Mouse (Mus musculus) hindbrain, postnatal 0 days (tissue): ENCODE measurements at regions not wholly inside any gene's neighbourhood (a gene's known extent, or its start where the extent isn't known, plus 50 kb on each side); places are given as distances from the start of the nearest gene placed in this dataset.

Experiments used
- ATAC-seq: fragments of 200-750 bp; cut with Nextera tagmentation; 2 replicates; pipeline ENCODE4 v1.8.0; 2017; ENCODE audit warnings: mild to moderate bottlenecking, moderate TSS enrichment, moderate library complexity
- DNase-seq: peaks from one replicate; pipeline ENCODE4 v3.0.0-alpha.2; 2015; ENCODE audit warnings: low spot score
- H3K27ac ChIP-seq: fragments of 300-500 bp; sonication (generic); 2 replicates; pipeline ENCODE4 v1.5.1; 2014; ENCODE audit warnings: mild to moderate bottlenecking
- H3K27me3 ChIP-seq: fragments of 300-500 bp; sonication (generic); 2 replicates; pipeline ENCODE4 v1.6.1; 2014; ENCODE audit warnings: low read length, mixed read lengths; ENCODE audit not compliant: insufficient read depth
- H3K36me3 ChIP-seq: fragments of 300-500 bp; sonication (generic); 2 replicates; pipeline ENCODE4 v1.6.1; 2014; ENCODE audit warnings: low read length, mixed read lengths; ENCODE audit not compliant: insufficient read depth
- H3K4me1 ChIP-seq: fragments of 300-500 bp; sonication (generic); 2 replicates; pipeline ENCODE4 v1.6.1; 2014; ENCODE audit warnings: antibody characterized with exemption, low read length, mixed read lengths; ENCODE audit not compliant: insufficient read depth
- H3K4me2 ChIP-seq: fragments of 300-500 bp; sonication (generic); 2 replicates; pipeline ENCODE4 v1.6.1; 2014; ENCODE audit warnings: low read depth, mild to moderate bottlenecking, low read length, moderate library complexity, mixed read lengths
- H3K4me3 ChIP-seq: fragments of 300-500 bp; sonication (generic); 2 replicates; pipeline ENCODE4 v1.5.1; 2014; ENCODE audit warnings: low read length
- H3K9ac ChIP-seq: fragments of 300-500 bp; sonication (generic); replicated peaks from 2 replicates; pipeline ENCODE4 v1.6.1; 2014; ENCODE audit warnings: mild to moderate bottlenecking, low read length, moderate library complexity, mixed read lengths
- H3K9me3 ChIP-seq: fragments of 300-500 bp; sonication (generic); 2 replicates; pipeline ENCODE4 v1.6.1; 2016; ENCODE audit warnings: low read length, mixed read lengths
- CTCF ChIP-seq: IDR thresholded peaks from 2 replicates; pipeline ENCODE4 v1.5.1; 2016; ENCODE audit warnings: antibody characterized with exemption, control low read depth, low read depth
- WGBS: fragments of 180-500 bp; shearing (Covaris S2); extraction: QIAGEN DNeasy Blood & Tissue Kit; methylation state at CpG from one replicate; pipeline ENCODE4 v1.1.7; 2014; 5-methylcytosine and 5-hydroxymethylcytosine counted together

- TF ChIP-seq CTCF: no peak
- no peak for DNase-seq
- Histone ChIP-seq H3K27me3 (no peaks in the 10 kb centered on the region), H3K9ac (no peak overlapping the region), H3K27ac (no peak overlapping the region), H3K4me3 (no peak overlapping the region), H3K4me2 (no peak overlapping the region), H3K4me1 (no peaks in the 10 kb centered on the region), H3K9me3 (0 out of 2 replicates have a peak, but pooled peaks cover 6% of the 10 kb centered on the region), H3K36me3 (no peaks in the 10 kb centered on the region)
- 68% methylated on average over 1 of the region's 1 CpGs for WGBS
- no peak for ATAC-seq
These were observed 360.0 kb upstream of the Meox2 start for GRCm38 (mm10) chr12:36748345-36748744.

GRCm38 (mm10) chr12:36765315-36766058 lies 342.9 kb upstream of the Meox2 start:
- Histone ChIP-seq H3K4me3 (no peak overlapping the region), H3K36me3 (no peaks in the 10 kb centered on the region), H3K27me3 (no peaks in the 10 kb centered on the region), H3K27ac (no peak overlapping the region), H3K9ac (no peak overlapping the region), H3K4me2 (no peak overlapping the region), H3K4me1 (no peaks in the 10 kb centered on the region), H3K9me3 (no peaks in the 10 kb centered on the region)
- no peak for TF ChIP-seq CTCF
- DNase-seq (no peak), ATAC-seq (no peak)
- WGBS: 73% methylated on average over 4 of the region's 4 CpGs

- DNase-seq: no peak
- WGBS: 50% methylated on average over 1 of the region's 1 CpGs
- Histone ChIP-seq H3K4me3 (no peak overlapping the region), H3K9ac (no peak overlapping the region), H3K36me3 (no peaks in the 10 kb centered on the region), H3K27me3 (no peaks in the 10 kb centered on the region), H3K4me1 (no peaks in the 10 kb centered on the region), H3K4me2 (no peak overlapping the region), H3K27ac (no peak overlapping the region), H3K9me3 (no peaks in the 10 kb centered on the region)
- no peak for TF ChIP-seq CTCF
- no peak for ATAC-seq
These were observed 342.2 kb upstream of the Meox2 start for GRCm38 (mm10) chr12:36766167-36766566.

GRCm38 (mm10) chr12:36780761-36781160 lies 327.6 kb upstream of the Meox2 start:
- Histone ChIP-seq H3K9me3 (no peaks in the 10 kb centered on the region), H3K4me1 (no peaks in the 10 kb centered on the region), H3K9ac (no peak overlapping the region), H3K4me3 (no peak overlapping the region), H3K27me3 (no peaks in the 10 kb centered on the region), H3K4me2 (no peak overlapping the region), H3K27ac (no peak overlapping the region), H3K36me3 (no peaks in the 10 kb centered on the region)
- DNase-seq (no peak), ATAC-seq (no peak)
- 79% methylated on average over 7 of the region's 7 CpGs for WGBS
- TF ChIP-seq CTCF: no peak

- Histone ChIP-seq H3K36me3 (no peaks in the 10 kb centered on the region), H3K4me1 (no peaks in the 10 kb centered on the region), H3K27ac (no peak overlapping the region), H3K4me3 (no peak overlapping the region), H3K9me3 (no peaks in the 10 kb centered on the region), H3K27me3 (no peaks in the 10 kb centered on the region), H3K9ac (no peak overlapping the region), H3K4me2 (no peak overlapping the region)
- DNase-seq (no peak), ATAC-seq (no peak)
- 90% methylated on average over 2 of the region's 2 CpGs for WGBS
- TF ChIP-seq CTCF: no peak
These were observed 317.5 kb upstream of the Meox2 start for GRCm38 (mm10) chr12:36790866-36791265.

- DNase-seq (no peak), ATAC-seq (no peak)
- Histone ChIP-seq H3K9ac (no peak overlapping the region), H3K27ac (no peak overlapping the region), H3K4me2 (no peak overlapping the region), H3K4me3 (no peak overlapping the region), H3K27me3 (no peaks in the 10 kb centered on the region), H3K4me1 (no peaks in the 10 kb centered on the region), H3K9me3 (no peaks in the 10 kb centered on the region), H3K36me3 (no peaks in the 10 kb centered on the region)
- TF ChIP-seq CTCF: no peak
- 94% methylated on average over 3 of the region's 3 CpGs for WGBS
These were observed 316.9 kb upstream of the Meox2 start for GRCm38 (mm10) chr12:36791430-36791829.

- Histone ChIP-seq H3K9ac (no peak overlapping the region), H3K9me3 (no peaks in the 10 kb centered on the region), H3K27ac (no peak overlapping the region), H3K4me3 (no peak overlapping the region), H3K27me3 (no peaks in the 10 kb centered on the region), H3K4me1 (no peaks in the 10 kb centered on the region), H3K4me2 (no peak overlapping the region), H3K36me3 (no peaks in the 10 kb centered on the region)
- DNase-seq (no peak), ATAC-seq (no peak)
- no peak for TF ChIP-seq CTCF
- 91% methylated on average over 3 of the region's 3 CpGs for WGBS
These were observed 316.1 kb upstream of the Meox2 start for GRCm38 (mm10) chr12:36792205-36792604.
